Mouse (Mus musculus): ENCODE measurements around the gene Tmx2. TPM values are rescaled to one million over a fixed set of nuclear protein-coding genes. Genes with fewer than 3 reads are reported as not detected.
A peak's percentile ranks its signal among the peaks of the same experiment; 100 is the strongest.
"Not testable (repeated sequence)": the region's sequence is repeated elsewhere in the genome, so short reads cannot be mapped to it uniquely, and the experiment has no call there.

The Tmx2 gene
- not detected in 2 replicates for polyA plus RNA-seq (2012; ENCODE audit: insufficient read depth, insufficient read length, low replicate concordance, missing spikeins)

DNA sequence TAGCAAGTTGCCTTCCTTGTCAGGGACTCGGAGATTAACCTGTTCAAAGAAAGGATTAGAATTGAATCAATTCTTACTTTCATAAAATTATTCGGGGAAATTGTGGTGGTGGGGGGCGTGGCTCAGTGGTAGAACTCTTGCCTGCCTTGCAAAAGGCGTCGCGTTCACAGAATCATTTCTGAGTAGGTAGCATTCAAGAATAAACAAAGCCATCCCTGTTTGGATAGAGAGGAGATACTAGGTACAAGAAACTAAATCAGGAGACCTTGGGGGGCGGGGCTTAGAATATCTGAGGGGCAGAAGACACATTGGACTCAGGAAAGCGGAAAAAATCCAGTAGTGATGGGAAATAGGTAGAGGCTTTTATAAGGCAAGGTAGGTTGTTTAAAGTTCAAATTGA, at the start of gene Tmx2:
TSS of gene Tmx2 (minus strand) at position 125 of the 400 bp plus-strand sequence.
- TF ChIP-seq POLR2A (IDR thresholded peaks at IDR 0.05; ENCODE audit: insufficient read depth, low read depth, low read length): no peak
- TF ChIP-seq CTCF (IDR thresholded peaks at IDR 0.05; ENCODE audit: insufficient read depth, low read depth, low read length): no peak
- H3K4me3 ChIP-seq (ENCODE audit: insufficient read depth, low read depth, low read length): peak within 1 kb of the TSS; percentile 94
- WGBS: 15% methylated on average over 8 of the region's 8 CpGs
- peaks cover 5% of the 10 kb centered on the region; the same call in 1 of the 2 replicates for H3K4me1 ChIP-seq (ENCODE audit: control insufficient read depth, insufficient read depth, low read length)
- no peak within 1 kb of the TSS for H3K27ac ChIP-seq (ENCODE audit: insufficient read depth, low read depth, low read length)

DNA sequence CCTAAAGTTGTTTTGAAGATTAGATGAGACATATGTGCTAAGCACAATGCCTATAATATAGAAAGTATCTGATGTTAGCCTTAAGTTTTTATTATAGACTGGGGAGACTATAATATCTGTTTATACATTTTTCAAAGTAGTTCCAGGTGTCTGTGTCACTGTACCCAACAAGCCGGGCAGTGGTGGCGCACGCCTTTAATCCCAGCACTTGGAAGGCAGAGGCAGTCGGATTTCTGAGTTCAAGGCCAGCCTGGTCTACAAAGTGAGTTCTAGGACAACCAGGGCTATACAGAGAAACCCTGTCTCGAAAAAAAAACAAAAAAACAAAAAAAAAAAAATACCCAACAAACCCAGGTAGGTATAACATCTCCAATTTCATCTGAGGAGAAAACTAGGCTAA, 49.3 kb upstream of the Tmx2 start:
- H3K4me3 ChIP-seq (ENCODE audit: insufficient read depth, low read depth, low read length); H3K4me1 ChIP-seq (ENCODE audit: control insufficient read depth, insufficient read depth, low read length); H3K27ac ChIP-seq (ENCODE audit: insufficient read depth, low read depth, low read length): not testable (repeated sequence)
- 83% methylated on average over 5 of the region's 5 CpGs for WGBS

DNA sequence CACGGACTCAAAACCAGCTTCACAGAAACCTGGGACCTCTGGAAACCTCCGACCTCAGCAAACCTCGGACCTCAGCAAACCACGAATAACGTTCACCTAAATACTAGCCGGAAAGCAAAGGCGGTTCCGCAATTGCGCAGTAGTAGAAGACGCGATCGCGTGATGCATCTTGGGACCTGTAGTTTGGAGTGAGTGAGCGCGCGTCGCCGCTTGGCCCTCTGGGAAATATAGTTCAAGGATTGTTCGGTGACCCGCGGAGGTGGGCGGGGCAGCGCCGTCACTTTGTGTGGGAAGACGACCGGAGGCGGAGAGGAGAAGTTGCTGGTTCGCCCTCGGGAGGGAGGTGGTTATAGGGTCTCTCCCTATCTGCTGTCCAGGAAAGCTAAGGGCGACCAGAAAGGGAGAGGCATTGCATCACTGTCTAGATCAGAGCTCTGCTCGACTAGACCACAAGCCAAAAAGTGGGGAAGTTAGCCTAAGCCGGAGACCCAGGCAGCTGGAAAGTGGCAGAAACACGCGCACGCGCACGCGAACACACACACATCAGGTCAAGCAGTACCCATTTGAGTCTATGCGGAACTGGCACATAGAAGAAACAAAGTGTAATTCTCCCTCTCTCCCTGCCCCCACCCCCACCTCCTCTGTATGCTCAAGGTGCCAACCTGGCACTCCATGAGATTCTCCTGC, 48.4 kb upstream of the Tmx2 start, which contains the start of gene Clp1:
TSS of gene Clp1 (minus strand) at position 179 of the 687 bp plus-strand sequence.
- under 1% methylated on average over 39 of the region's 39 CpGs for WGBS
- TF ChIP-seq CTCF (IDR thresholded peaks at IDR 0.05; ENCODE audit: insufficient read depth, low read depth, low read length): no peak
- peak; percentile 54; the same call in 1 of the 2 replicates for TF ChIP-seq POLR2A (IDR thresholded peaks at IDR 0.05; ENCODE audit: insufficient read depth, low read depth, low read length)

DNA sequence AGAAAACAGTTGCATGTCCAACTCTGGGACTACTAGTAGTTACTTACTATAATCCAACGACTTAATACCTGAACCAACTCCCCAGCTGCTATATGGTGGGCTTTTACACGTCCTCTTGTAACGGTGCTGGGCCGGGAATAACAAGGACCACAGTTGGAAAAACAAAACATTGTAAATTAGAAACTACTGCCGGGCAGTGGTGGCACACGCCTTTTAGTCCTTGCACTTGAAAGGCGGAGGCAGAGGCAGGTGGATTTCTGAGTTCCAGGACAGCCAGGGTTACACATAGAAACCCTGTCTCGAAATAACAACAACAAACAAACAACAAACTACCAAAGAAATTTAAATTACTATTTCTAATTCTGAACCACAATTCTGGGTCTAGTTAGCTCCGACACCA, 47.8 kb upstream of the Tmx2 start:
- no peak overlapping the region for H3K27ac ChIP-seq (ENCODE audit: insufficient read depth, low read depth, low read length)
- WGBS: 2% methylated on average over 9 of the region's 9 CpGs
- H3K4me1 ChIP-seq (ENCODE audit: control insufficient read depth, insufficient read depth, low read length): peaks cover 9% of the 10 kb centered on the region
- H3K4me3 ChIP-seq (ENCODE audit: insufficient read depth, low read depth, low read length): peak overlapping the region; percentile 61
- TF ChIP-seq CTCF (IDR thresholded peaks at IDR 0.05; ENCODE audit: insufficient read depth, low read depth, low read length) (no peak), POLR2A (IDR thresholded peaks at IDR 0.05; ENCODE audit: insufficient read depth, low read depth, low read length) (no peak)

More for the DNA sequence above, 48.4 kb upstream of the Tmx2 start, which contains the start of gene Clp1:
- Histone ChIP-seq H3K4me1 (ENCODE audit: control insufficient read depth, insufficient read depth, low read length) (peaks cover 9% of the 10 kb centered on the region), H3K27ac (ENCODE audit: insufficient read depth, low read depth, low read length) (peak within 1 kb of the TSS; percentile 58), H3K4me3 (ENCODE audit: insufficient read depth, low read depth, low read length) (peak within 1 kb of the TSS; percentile 61)

DNA sequence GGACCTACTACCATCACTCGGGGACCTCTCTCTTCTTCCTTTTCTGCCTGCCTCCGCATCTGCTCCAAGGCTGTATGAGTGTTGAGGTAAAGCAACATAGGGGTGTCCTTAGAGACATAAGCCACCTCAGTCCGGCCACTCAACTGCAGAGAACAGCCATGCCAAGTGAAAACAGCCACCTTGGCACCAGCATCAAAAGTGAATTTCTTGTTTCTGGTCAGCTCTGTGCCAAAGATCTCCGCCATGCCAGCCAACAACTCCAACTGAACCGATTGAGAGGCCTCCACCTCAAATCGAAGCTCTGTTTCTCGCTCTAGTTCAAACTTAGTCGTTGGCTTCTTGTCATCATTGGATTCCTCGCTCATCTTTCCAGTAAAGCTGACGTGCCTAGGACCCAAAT, 46.8 kb upstream of the Tmx2 start:
- Histone ChIP-seq H3K4me3 (ENCODE audit: insufficient read depth, low read depth, low read length) (no peak overlapping the region), H3K27ac (ENCODE audit: insufficient read depth, low read depth, low read length) (no peak overlapping the region), H3K4me1 (ENCODE audit: control insufficient read depth, insufficient read depth, low read length) (peaks cover 9% of the 10 kb centered on the region)
- no peak for TF ChIP-seq POLR2A (IDR thresholded peaks at IDR 0.05; ENCODE audit: insufficient read depth, low read depth, low read length)
- no peak for TF ChIP-seq CTCF (IDR thresholded peaks at IDR 0.05; ENCODE audit: insufficient read depth, low read depth, low read length)
- WGBS: 86% methylated on average over 10 of the region's 10 CpGs

DNA sequence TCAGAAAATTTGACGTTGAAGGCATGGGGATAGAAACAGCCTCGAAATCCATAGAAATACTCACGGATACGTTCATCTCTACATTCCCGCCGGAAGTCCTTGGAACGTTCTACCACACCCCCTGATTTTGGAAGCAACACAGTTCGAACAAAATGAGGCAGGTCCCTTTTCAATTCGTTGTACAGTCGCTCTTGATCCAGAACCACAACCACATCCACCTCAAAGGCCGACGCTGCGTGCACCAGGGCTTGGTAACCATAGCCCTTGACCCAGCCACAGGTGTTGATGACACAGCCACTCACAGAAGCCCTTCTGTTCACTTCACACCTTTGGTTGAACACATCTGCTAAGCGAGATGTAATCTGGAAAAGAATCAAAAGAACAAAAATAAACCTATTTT, 44.9 kb upstream of the Tmx2 start:
- no peak for TF ChIP-seq CTCF (IDR thresholded peaks at IDR 0.05; ENCODE audit: insufficient read depth, low read depth, low read length)
- no peak for TF ChIP-seq POLR2A (IDR thresholded peaks at IDR 0.05; ENCODE audit: insufficient read depth, low read depth, low read length)
- Histone ChIP-seq H3K4me1 (ENCODE audit: control insufficient read depth, insufficient read depth, low read length) (peaks cover 9% of the 10 kb centered on the region), H3K27ac (ENCODE audit: insufficient read depth, low read depth, low read length) (no peak overlapping the region), H3K4me3 (ENCODE audit: insufficient read depth, low read depth, low read length) (no peak overlapping the region)
- WGBS: 95% methylated on average over 14 of the region's 14 CpGs

DNA sequence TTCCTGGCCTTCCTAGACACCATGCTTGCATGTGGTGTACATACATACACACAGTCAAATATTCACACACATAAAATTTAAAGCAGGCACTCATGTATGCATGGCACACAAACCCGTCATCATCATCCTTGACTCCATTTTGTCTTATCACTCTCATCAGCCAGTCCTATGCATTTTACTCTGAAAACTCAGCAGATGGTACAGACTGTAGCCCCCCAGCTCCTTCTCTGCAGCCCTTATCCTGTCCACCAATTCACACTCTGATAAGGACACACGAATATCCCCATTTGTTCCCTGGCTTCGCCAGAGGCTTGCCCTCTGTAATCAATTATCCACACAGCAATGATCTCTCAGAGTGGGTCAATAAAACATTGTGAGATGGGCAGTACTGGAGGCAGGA, 42.2 kb upstream of the Tmx2 start:
- Histone ChIP-seq H3K4me3 (ENCODE audit: insufficient read depth, low read depth, low read length) (no peak overlapping the region), H3K27ac (ENCODE audit: insufficient read depth, low read depth, low read length) (no peak overlapping the region), H3K4me1 (ENCODE audit: control insufficient read depth, insufficient read depth, low read length) (peaks cover 7% of the 10 kb centered on the region)
- TF ChIP-seq CTCF (IDR thresholded peaks at IDR 0.05; ENCODE audit: insufficient read depth, low read depth, low read length) (no peak), POLR2A (IDR thresholded peaks at IDR 0.05; ENCODE audit: insufficient read depth, low read depth, low read length) (no peak)
- 92% methylated on average over 3 of the region's 3 CpGs for WGBS

DNA sequence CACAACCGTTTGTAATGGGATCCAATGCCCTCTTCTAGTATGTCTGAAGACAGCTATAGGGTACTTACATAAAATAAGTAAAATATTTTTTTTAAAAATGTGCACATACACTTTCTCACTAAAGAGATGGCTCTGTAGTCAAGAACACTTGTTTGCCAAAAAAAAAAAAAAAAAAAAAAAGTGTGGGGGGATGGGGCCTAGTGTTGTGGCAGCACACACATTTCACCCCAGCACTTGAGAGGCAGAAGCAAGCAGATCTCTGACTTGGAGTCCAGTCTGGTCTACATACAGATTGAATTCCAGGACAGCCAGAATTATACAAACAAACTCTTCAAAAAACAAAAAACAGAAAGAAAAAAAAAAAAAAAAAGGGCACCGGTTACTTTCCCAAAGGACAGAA, 41.8 kb upstream of the Tmx2 start:
- 85% methylated on average over 2 of the region's 2 CpGs for WGBS
- Histone ChIP-seq H3K27ac (ENCODE audit: insufficient read depth, low read depth, low read length) (no peak overlapping the region), H3K4me3 (ENCODE audit: insufficient read depth, low read depth, low read length) (no peak overlapping the region), H3K4me1 (ENCODE audit: control insufficient read depth, insufficient read depth, low read length) (peaks cover 4% of the 10 kb centered on the region)
- TF ChIP-seq POLR2A (IDR thresholded peaks at IDR 0.05; ENCODE audit: insufficient read depth, low read depth, low read length) (no peak), CTCF (IDR thresholded peaks at IDR 0.05; ENCODE audit: insufficient read depth, low read depth, low read length) (no peak)

DNA sequence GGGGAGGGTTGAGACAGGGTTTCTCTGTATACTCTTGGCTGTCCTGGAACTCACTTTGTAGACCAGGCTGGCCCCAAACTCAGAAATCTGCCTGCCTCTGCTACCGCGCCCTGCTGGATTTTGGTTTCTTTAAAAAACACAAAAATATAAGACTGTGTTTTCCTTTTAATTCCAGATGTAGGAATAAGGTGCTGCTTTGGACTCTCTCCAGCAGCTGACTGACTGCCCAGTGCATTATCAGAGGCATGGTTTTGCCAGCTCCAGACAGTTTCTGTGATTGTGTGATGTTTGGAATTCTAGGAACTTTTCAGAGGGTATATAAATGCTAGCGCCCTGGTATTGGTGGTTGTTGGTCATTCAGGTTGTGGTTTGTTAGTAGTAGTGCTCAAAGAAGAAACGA, 38.4 kb upstream of the Tmx2 start:
- H3K4me3 ChIP-seq (ENCODE audit: insufficient read depth, low read depth, low read length): no peak overlapping the region
- no peaks in the 10 kb centered on the region for H3K4me1 ChIP-seq (ENCODE audit: control insufficient read depth, insufficient read depth, low read length)
- 95% methylated on average over 4 of the region's 4 CpGs for WGBS
- no peak for TF ChIP-seq POLR2A (IDR thresholded peaks at IDR 0.05; ENCODE audit: insufficient read depth, low read depth, low read length)
- no peak for TF ChIP-seq CTCF (IDR thresholded peaks at IDR 0.05; ENCODE audit: insufficient read depth, low read depth, low read length)
- H3K27ac ChIP-seq (ENCODE audit: insufficient read depth, low read depth, low read length): no peak overlapping the region
